Comparison of ENCODE assay signal across 8 mouse cellular contexts in the genomic region with DNA sequence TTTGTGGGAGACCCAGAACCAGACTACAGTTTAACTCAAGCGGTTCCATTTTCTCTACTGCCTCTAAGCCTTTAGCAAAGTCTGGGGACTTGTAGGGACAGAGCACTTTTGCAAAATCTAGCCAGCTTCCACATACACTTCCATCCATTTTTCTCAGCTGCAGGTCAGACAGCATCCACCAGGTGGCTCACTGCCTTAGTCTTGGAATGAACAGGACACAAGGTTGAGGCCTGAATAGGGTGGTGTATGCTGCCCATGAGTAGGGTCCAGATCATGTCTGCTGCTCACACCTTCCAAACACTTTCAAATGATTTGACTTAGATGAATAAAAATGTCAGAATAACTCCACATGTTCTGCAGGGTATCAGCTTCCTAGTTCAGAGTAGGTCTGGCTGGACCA. TPM values are rescaled to one million over a fixed set of nuclear protein-coding genes. Genes with fewer than 3 reads are reported as not detected.
A peak's percentile ranks its signal among the peaks of the same experiment; 100 is the strongest.
DNase-seq lines count a peak whose midpoint lies in the region; ATAC-seq and TF ChIP-seq lines count a peak whose summit lies in the region.
"Had no signal": no experiment of that assay in that cellular context is flagged by ENCODE, and none has a peak within 500 bp of the region (broad histone marks: within the 10 kb centered on the region; RNA-seq: fewer than 3 reads in every experiment).

No protein-coding gene starts in this region.

- no peak overlapping the region for H3K9ac ChIP-seq in embryonic facial prominence, embryonic 12.5 days
- H3K9ac ChIP-seq in heart, embryonic 15.5 days: no peak overlapping the region
- H3K9ac ChIP-seq in lung, embryonic 16.5 days (ENCODE audit: low read length): no peak overlapping the region

- DNase-seq in G1E (ENCODE audit: low spot score): peak; percentile 42
- peak; percentile 64 to 74 for DNase-seq in adrenal gland, postnatal 36 days
- peak; percentile 52 to 81 for DNase-seq in kidney, postnatal 25 days
- DNase-seq in ovary, postnatal 36 days (ENCODE audit: low spot score): peak; percentile 53

- TF ChIP-seq CTCF in G1E (IDR thresholded peaks at IDR 0.05; ENCODE audit: low read depth, low read length): peak; percentile 52

- no peak; the same call in 1 of the 2 replicates for ATAC-seq in G1E (ENCODE audit: extremely low read depth, insufficient number of reproducible peaks, low FRiP score, poor library complexity, severe bottlenecking)
- 0 out of 2 replicates have a peak, but pooled peaks have one; percentile 39 for ATAC-seq in embryonic facial prominence, embryonic 12.5 days (ENCODE audit: insufficient number of reproducible peaks, insufficient read depth, low FRiP score, low TSS enrichment)
- peak; percentile 66 for ATAC-seq in heart, embryonic 15.5 days (replicated peaks; ENCODE audit: insufficient number of reproducible peaks, insufficient read depth, low FRiP score, low read depth)
- peak; percentile 75 for ATAC-seq in lung, embryonic 16.5 days (ENCODE audit: low read depth)

- H3K4me2 ChIP-seq in embryonic facial prominence, embryonic 12.5 days (replicated peaks): no peak overlapping the region
- H3K4me2 ChIP-seq in heart, embryonic 15.5 days: no peak overlapping the region
- no peak overlapping the region for H3K4me2 ChIP-seq in lung, embryonic 16.5 days (ENCODE audit: low read depth, low read length)

- no peaks in the 10 kb centered on the region for H3K4me1 ChIP-seq in G1E (ENCODE audit: insufficient read depth, low read depth, low read length)
- no peaks in the 10 kb centered on the region for H3K4me1 ChIP-seq in embryonic facial prominence, embryonic 12.5 days
- H3K4me1 ChIP-seq in heart, embryonic 15.5 days (replicated peaks): no peaks in the 10 kb centered on the region
- no peaks in the 10 kb centered on the region for H3K4me1 ChIP-seq in lung, embryonic 16.5 days (replicated peaks; ENCODE audit: control insufficient read depth, insufficient read depth, low read length)

- H3K27me3 ChIP-seq in G1E (ENCODE audit: insufficient read depth, low read length): no peaks in the 10 kb centered on the region
- no peaks in the 10 kb centered on the region for H3K27me3 ChIP-seq in embryonic facial prominence, embryonic 12.5 days
- H3K27me3 ChIP-seq in heart, embryonic 15.5 days: no peaks in the 10 kb centered on the region
- no peaks in the 10 kb centered on the region for H3K27me3 ChIP-seq in lung, embryonic 16.5 days (ENCODE audit: control insufficient read depth, insufficient read depth, low read depth, low read length)

- H3K27ac ChIP-seq in embryonic facial prominence, embryonic 12.5 days: no peak overlapping the region
- H3K27ac ChIP-seq in heart, embryonic 15.5 days: no peak overlapping the region
- no peak overlapping the region for H3K27ac ChIP-seq in lung, embryonic 16.5 days (ENCODE audit: low read length)
- H3K27ac ChIP-seq: macrophage had no signal

- WGBS in embryonic facial prominence, embryonic 12.5 days: 9% methylated on average over 1 of the region's 1 CpGs
- 19% methylated on average over 1 of the region's 1 CpGs for WGBS in heart, embryonic 15.5 days
- 17% methylated on average over 1 of the region's 1 CpGs for WGBS in lung, embryonic 16.5 days

- H3K9me3 ChIP-seq in G1E (replicated peaks): no peaks in the 10 kb centered on the region
- H3K9me3 ChIP-seq in embryonic facial prominence, embryonic 12.5 days: no peaks in the 10 kb centered on the region
- no peaks in the 10 kb centered on the region for H3K9me3 ChIP-seq in heart, embryonic 15.5 days (replicated peaks)
- H3K9me3 ChIP-seq in lung, embryonic 16.5 days (ENCODE audit: control insufficient read depth, low read length): no peaks in the 10 kb centered on the region

- H3K36me3 ChIP-seq in G1E (replicated peaks): peaks cover 41% of the 10 kb centered on the region
- peaks cover 24% of the 10 kb centered on the region for H3K36me3 ChIP-seq in embryonic facial prominence, embryonic 12.5 days
- H3K36me3 ChIP-seq in heart, embryonic 15.5 days: peaks cover 9% of the 10 kb centered on the region
- peaks cover 16% of the 10 kb centered on the region for H3K36me3 ChIP-seq in lung, embryonic 16.5 days (ENCODE audit: control insufficient read depth, insufficient read depth, low read length)

- no peak overlapping the region for H3K4me3 ChIP-seq in G1E (ENCODE audit: low read depth, low read length)
- no peak overlapping the region for H3K4me3 ChIP-seq in embryonic facial prominence, embryonic 12.5 days
- no peak overlapping the region for H3K4me3 ChIP-seq in heart, embryonic 15.5 days
- no peak overlapping the region for H3K4me3 ChIP-seq in lung, embryonic 16.5 days (ENCODE audit: low read length)

RNA-seq across cellular contexts. Expression of a gene that starts 11.9 kb away (rescaled TPM):
- not detected in 2 replicates for total RNA-seq in G1E (2014; fragmentation: Nextera tagmentation)
- 0.22 and 0.23 TPM in 2 replicates for total RNA-seq in G1E (2017)
- 0.01 TPM in 1 of 2 replicates, not detected in the other for polyA plus RNA-seq in G1E (2012)
- not detected for total RNA-seq in adrenal gland, postnatal 36 days (2021)
- polyA plus RNA-seq in embryonic facial prominence, embryonic 12.5 days (2016; fragmentation: Nextera tagmentation; extraction: Ambion mirVana): 0.61 and 0.65 TPM in 2 replicates
- 0.10 and 0.22 TPM in 2 replicates for polyA plus RNA-seq in heart, embryonic 15.5 days (2015; fragmentation: Nextera tagmentation; extraction: Ambion mirVana)
- polyA plus RNA-seq in lung, embryonic 16.5 days (2015; fragmentation: Nextera tagmentation; extraction: Ambion mirVana): 0.20 and 0.69 TPM in 2 replicates

RNA-seq across cellular contexts. Expression of a gene that starts 12.4 kb away (rescaled TPM):
- total RNA-seq in G1E (2014; fragmentation: Nextera tagmentation) (96.2 and 96.5 TPM in 2 replicates), G1E (2017) (145 and 146 TPM in 2 replicates)
- 136 and 153 TPM in 2 replicates for polyA plus RNA-seq in G1E (2012)
- total RNA-seq in adrenal gland, postnatal 36 days (2021): 100 to 1,000 TPM in 1 of 2 experiments, 10 to 100 TPM in 1; 99.1 to 110 TPM
- polyA plus RNA-seq in embryonic facial prominence, embryonic 12.5 days (2016; fragmentation: Nextera tagmentation; extraction: Ambion mirVana): 153 and 158 TPM in 2 replicates
- 130 and 151 TPM in 2 replicates for polyA plus RNA-seq in heart, embryonic 15.5 days (2015; fragmentation: Nextera tagmentation; extraction: Ambion mirVana)
- 161 and 163 TPM in 2 replicates for polyA plus RNA-seq in lung, embryonic 16.5 days (2015; fragmentation: Nextera tagmentation; extraction: Ambion mirVana)

RNA-seq across cellular contexts. Expression of a gene that starts 15.6 kb away (rescaled TPM):
- total RNA-seq in G1E (2014; fragmentation: Nextera tagmentation) (12.4 and 17.7 TPM in 2 replicates), G1E (2017) (2.9 and 4.1 TPM in 2 replicates)
- 0.53 and 0.65 TPM in 2 replicates for polyA plus RNA-seq in G1E (2012)
- total RNA-seq in adrenal gland, postnatal 36 days (2021): 10 to 100 TPM; 13.8 to 14.9 TPM
- polyA plus RNA-seq in embryonic facial prominence, embryonic 12.5 days (2016; fragmentation: Nextera tagmentation; extraction: Ambion mirVana): 8.8 and 9.8 TPM in 2 replicates
- polyA plus RNA-seq in heart, embryonic 15.5 days (2015; fragmentation: Nextera tagmentation; extraction: Ambion mirVana): 3.9 and 4.6 TPM in 2 replicates
- polyA plus RNA-seq in lung, embryonic 16.5 days (2015; fragmentation: Nextera tagmentation; extraction: Ambion mirVana): 18.1 and 28.3 TPM in 2 replicates

RNA-seq across cellular contexts. Expression of a gene that starts 15.8 kb away (rescaled TPM):
- total RNA-seq in G1E (2014; fragmentation: Nextera tagmentation) (134 and 189 TPM in 2 replicates), G1E (2017) (120 and 125 TPM in 2 replicates)
- polyA plus RNA-seq in G1E (2012): 106 and 112 TPM in 2 replicates
- 100 to 1,000 TPM; 153 to 161 TPM for total RNA-seq in adrenal gland, postnatal 36 days (2021)
- polyA plus RNA-seq in embryonic facial prominence, embryonic 12.5 days (2016; fragmentation: Nextera tagmentation; extraction: Ambion mirVana): 115 and 119 TPM in 2 replicates
- polyA plus RNA-seq in heart, embryonic 15.5 days (2015; fragmentation: Nextera tagmentation; extraction: Ambion mirVana): 40.0 and 50.0 TPM in 2 replicates
- 66.7 and 73.7 TPM in 2 replicates for polyA plus RNA-seq in lung, embryonic 16.5 days (2015; fragmentation: Nextera tagmentation; extraction: Ambion mirVana)

RNA-seq across cellular contexts. Expression of a gene that starts 47.5 kb away (rescaled TPM):
- total RNA-seq in G1E (2014; fragmentation: Nextera tagmentation): not detected in 2 replicates
- 0.22 and 0.64 TPM in 2 replicates for total RNA-seq in G1E (2017)
- not detected in 2 replicates for polyA plus RNA-seq in G1E (2012)
- total RNA-seq in adrenal gland, postnatal 36 days (2021): 1 to 10 TPM in 1 of 2 experiments, not detected in 1; 4.9 TPM
- polyA plus RNA-seq in embryonic facial prominence, embryonic 12.5 days (2016; fragmentation: Nextera tagmentation; extraction: Ambion mirVana): 1.1 and 1.2 TPM in 2 replicates
- polyA plus RNA-seq in heart, embryonic 15.5 days (2015; fragmentation: Nextera tagmentation; extraction: Ambion mirVana): 4.3 and 6.1 TPM in 2 replicates
- polyA plus RNA-seq in lung, embryonic 16.5 days (2015; fragmentation: Nextera tagmentation; extraction: Ambion mirVana): 1.5 and 1.6 TPM in 2 replicates
- polyA plus RNA-seq: macrophage had no signal
